Mouse (Mus musculus) liver, postnatal 0 days (tissue): Measurements from ENCODE around the gene Zdhhc14.

Experiments used
- CTCF ChIP-seq: sonication (generic); IDR thresholded peaks from 2 replicates; pipeline ENCODE4 v1.5.1; 2016; ENCODE audit warnings: antibody characterized with exemption, low read depth
- EP300 ChIP-seq: IDR thresholded peaks from 2 replicates; pipeline ENCODE4 v1.6.1; 2016; ENCODE audit warnings: antibody characterized with exemption, low read depth, mild to moderate bottlenecking

- TF ChIP-seq CTCF (no peak), EP300 (no peak)
Observed at GRCm38 (mm10) chr17:5600505-5601027, 108.2 kb downstream of the Zdhhc14 start.
